Mouse (Mus musculus) kidney, adult 9 months (tissue): ENCODE results near the gene Ano9.

Experiments
- DNase-seq: peaks from one replicate; pipeline ENCODE4 v3.0.0; 2022

Ano9 gene

DNA sequence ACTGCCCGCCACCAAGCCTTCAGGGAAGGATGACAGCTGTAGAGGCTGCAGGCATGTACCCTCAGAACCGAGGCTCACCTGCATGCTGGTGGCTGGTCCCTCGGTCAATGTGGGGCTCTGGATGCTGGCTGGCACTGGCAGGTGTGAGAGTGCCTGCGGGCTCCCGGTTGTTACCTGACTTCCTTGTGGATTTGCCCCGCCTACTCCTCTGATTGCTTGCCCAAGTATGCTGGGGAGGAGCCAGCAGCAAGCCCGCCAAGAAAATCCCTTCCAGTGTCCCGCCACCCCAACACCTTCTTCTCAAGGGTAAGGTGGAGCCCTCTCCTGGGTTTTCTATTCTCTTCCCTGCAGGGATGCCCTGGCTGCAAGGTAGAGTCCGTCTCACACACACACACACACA, at the start of gene Ano9:
Gene Ano9 (minus strand): TSS at position 171 of the 400 bp plus-strand sequence.
- DNase-seq, result peak; percentile 77

DNA sequence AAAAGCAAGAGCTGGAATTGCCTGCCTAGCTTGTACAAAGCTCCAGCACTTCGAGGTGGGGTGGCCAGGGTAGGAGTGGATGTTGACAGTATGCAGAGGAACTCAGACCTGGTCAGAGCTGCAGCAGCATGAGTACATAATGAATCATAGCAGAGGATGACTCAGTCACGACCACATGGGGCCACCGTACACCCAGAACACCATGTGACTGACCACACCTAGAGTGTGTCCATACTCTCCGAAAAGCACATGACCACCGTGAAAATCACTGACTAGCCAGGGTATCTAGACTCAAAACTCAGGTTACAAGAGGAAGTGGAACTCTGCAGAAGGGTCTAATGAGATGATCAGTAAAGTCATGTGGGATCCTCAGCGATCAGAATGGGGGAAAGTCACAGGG, 47.2 kb upstream of the Ano9 start:
- DNase-seq, result no peak

- no peak for DNase-seq
Observed at GRCm38 (mm10) chr7:141164397-141164796, 46.8 kb upstream of the Ano9 start.

- no peak for DNase-seq
Observed at GRCm38 (mm10) chr7:141155362-141155761, 37.8 kb upstream of the Ano9 start.

DNA sequence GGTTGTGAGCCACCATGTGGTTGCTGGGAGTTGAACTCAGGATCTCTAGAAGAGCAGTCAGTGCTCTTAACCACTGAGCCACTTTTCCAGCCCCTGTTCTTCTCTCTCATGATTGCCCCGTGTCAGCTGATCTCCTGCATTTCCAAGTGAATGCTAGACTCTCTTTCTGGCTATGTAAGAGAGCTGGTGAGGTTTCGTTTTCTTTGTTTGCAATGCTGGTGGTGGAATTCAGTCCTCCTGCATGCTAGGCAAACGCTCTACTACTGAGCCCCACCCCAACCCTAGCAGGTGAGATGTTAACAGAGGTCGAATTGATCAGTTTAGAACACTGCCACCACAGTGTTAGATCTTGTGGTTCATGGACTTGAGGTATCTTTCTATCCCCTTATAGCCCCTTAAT, 31.0 kb upstream of the Ano9 start:
- no peak for DNase-seq

- DNase-seq, result no peak
Observed at GRCm38 (mm10) chr7:141147044-141147443, 29.4 kb upstream of the Ano9 start.

DNA sequence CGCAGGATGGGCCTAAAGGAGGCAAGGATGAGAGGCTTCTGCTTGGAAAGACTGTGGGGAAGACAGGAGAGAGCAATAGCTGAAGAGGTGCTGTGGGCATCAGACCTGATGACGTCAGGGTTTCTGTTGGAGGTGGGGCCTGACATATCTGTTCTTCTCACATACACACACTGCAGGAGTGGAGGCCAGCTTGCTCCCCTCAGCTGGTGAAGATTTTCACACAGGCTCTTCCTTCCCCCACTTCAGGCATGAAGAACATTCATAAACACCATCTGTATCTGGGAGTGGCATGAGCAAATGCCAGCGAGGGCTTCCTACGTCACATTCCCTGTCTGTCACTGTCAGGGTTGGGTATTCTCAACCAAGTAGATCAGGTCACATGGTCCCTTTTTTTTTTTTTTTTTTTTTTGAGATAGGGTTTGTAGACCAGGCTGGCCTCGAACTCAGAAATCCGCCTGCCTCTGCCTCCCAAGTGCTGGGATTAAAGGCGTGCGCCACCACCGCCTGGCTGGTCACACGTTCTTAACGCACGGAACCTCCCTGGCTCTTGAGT, 28.5 kb upstream of the Ano9 start:
- DNase-seq, result no peak

- no peak for DNase-seq
Observed at GRCm38 (mm10) chr7:141145403-141145802, 27.8 kb upstream of the Ano9 start.

DNA sequence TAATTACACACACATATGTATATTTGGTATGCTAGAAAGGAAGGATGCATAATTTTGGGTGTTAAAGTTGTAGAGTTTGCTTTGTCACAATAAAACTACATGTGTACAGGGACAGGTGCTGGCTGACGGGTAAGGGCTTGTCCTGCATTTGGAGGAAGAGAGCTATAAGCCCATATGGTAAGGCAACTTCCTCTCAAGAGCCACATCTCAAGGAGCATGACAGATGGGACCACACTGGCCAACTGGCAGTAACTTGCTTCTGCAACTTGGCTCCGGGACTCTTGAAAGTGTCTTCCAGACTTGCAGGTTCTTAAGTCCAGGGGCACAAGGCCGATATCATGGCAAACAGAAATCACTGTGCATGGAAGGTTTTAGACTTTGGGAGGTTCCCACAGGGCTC, 27.0 kb upstream of the Ano9 start:
- no peak for DNase-seq

GRCm38 (mm10) chr7:141143861-141144260, 26.3 kb upstream of the Ano9 start:
- no peak for DNase-seq

GRCm38 (mm10) chr7:141143112-141143511, 25.5 kb upstream of the Ano9 start:
- DNase-seq, result peak; percentile 47

GRCm38 (mm10) chr7:141141326-141141725, 23.7 kb upstream of the Ano9 start:
- DNase-seq, result no peak

GRCm38 (mm10) chr7:141131904-141132755, 14.5 kb upstream of the Ano9 start:
- DNase-seq, result peak; percentile 40

- peak; percentile 92 for DNase-seq
Observed at GRCm38 (mm10) chr7:141131024-141131820, 13.6 kb upstream of the Ano9 start.

- no peak for DNase-seq
Observed at GRCm38 (mm10) chr7:141123517-141123856, 5.9 kb upstream of the Ano9 start.

GRCm38 (mm10) chr7:141122689-141123516, 5.3 kb upstream of the Ano9 start:
- DNase-seq, result peak; percentile 99

GRCm38 (mm10) chr7:141122245-141122644, 4.6 kb upstream of the Ano9 start, which contains the start of gene Ptdss2:
Gene Ptdss2, plus strand, starts transcription at chr7:141122382.
- peak; percentile 84 for DNase-seq

DNA sequence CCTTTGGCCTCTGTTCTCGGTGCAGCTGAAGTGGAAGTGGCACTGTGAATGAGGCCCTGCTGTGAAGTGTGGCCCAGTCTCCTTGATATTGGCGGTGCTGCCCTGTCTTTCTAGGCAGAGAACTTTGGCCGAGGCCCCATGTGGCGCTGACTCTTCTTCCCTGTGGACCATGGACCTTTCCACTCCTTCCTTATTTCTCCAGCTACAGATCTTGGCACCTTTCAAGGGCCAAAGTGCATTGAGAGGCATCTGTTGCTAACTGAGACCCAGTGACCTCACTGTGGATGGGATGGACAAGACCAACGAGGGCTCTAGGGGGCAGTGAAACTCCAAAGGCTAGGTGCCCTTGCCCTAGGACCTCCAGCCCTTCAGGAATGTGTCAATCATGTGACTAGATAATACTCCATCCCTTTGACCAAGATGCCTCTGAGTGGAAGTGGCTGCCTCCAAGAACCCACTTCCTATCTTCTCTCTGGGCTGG, 3.5 kb upstream of the Ano9 start:
- DNase-seq, result peak; percentile 97

DNA sequence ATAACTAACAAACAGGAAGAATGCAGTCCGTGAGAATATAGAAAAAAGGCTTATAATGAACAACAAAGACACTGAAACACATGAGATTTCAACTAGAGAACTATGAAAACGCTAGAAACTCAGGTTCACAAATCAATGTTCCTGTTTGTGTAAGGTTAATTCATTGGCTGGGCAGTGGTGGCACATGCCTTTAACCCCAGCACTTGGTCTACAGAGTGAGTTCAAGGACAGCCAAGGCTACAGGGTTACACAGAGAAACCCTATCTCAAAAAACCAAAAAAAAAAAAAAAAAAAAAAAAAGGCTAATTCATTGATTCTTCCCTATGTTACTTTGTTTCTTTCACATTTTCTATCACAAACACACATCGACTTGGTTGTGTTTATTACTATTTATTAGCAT, 3.0 kb upstream of the Ano9 start:
- DNase-seq, result no peak

- no peak for DNase-seq
Observed at GRCm38 (mm10) chr7:141119487-141119886, 1.9 kb upstream of the Ano9 start.

GRCm38 (mm10) chr7:141115874-141116273, 1.7 kb downstream of the Ano9 start:
- no peak for DNase-seq

DNA sequence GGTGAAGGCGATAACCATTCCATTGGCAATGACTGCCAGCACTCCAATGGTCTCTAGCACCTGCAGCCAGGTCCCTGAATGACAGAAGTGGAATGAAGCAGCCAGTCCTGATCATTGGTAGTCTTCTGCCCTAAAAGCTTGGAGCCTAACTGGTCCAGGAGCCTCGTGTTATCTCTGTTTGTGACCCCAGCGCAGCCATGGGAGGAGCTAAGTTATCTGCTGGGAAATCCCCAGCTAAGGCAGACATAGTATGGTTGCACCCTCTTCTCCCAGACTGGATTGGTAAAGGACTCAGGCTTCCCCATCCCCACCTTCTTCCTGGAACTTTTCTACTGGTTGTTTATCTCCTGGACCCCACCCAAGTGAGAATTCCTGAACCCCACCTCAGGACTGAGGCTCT, 14.4 kb downstream of the Ano9 start:
- no peak for DNase-seq
